Mouse (Mus musculus) mouse trophoblast stem cell (cell line): ENCODE measurements around the gene Slc25a40.

Experiments used
- in situ Hi-C, 2 experiments: fragments of 300-500 bp; cut with MseI, MboI; formaldehyde crosslinking; loops; 2 replicates in 1 of 2; 3 replicates in 1 of 2; pipeline ENCODE4 v1.15.1; 2025

Slc25a40 gene

DNA sequence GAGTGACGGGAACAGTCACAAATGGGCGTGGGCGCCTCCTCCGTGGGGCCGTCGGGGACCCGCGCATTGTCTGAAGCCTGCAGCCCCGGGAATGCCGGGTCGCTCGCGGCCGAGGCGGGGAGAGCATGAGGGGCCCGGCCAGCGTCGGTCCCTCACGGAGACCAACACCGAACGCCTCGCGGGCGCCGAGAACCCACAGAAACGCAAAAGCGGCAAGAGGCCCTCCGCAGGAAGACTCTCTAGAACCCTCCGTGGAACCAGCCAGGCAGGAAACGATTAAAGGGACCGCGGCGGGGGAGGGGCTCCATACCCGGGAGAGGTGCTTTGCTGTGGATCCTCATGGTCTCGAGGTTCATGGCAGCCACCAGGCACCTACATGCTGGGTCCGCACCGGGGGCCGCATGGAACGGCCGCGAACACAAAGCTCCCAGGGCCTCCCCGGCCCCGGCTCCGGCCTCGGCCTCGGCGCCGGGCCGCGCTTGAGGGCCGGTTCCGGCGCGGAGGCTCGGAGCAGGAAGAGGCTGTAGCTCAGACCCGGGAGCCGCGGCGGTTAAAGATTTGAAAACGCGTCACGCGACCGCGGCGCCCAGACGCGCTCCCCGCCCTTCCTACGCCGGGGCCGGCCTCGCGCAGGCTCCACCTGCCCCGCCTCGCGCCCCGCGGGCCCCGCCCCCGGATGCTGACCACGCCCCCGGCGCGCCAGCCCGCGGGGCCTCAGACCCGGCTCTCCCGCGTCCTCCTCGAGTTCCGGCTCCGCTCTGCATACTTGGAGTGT is at the start of gene Slc25a40, which contains the start of gene Dbf4:
TSS of gene Slc25a40 (plus strand) at position 694 of the 775 bp plus-strand sequence.
TSS of gene Dbf4 (minus strand) at position 560 of the 775 bp plus-strand sequence.
- in situ Hi-C loops, result no loop called here

DNA sequence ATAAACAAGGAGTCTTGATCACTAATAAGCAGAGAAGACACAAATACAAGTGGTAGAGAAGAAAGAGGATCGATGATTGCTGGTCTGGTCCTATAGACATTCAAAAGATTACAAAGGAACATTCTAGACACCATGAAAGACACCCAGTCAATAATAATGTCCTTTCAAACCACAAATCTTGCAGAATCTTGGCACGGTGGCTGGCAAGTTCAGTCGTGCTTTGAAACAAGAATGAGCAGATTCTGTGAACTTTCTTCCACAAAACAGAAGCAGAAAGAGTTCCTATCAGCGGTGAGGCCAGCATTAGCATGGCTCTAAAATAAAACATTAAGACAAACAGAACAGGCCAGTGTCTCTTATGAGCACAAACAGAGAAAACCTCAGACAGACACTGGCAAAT is 49.2 kb upstream of the Slc25a40 start:
- in situ Hi-C loops, result no loop called here

DNA sequence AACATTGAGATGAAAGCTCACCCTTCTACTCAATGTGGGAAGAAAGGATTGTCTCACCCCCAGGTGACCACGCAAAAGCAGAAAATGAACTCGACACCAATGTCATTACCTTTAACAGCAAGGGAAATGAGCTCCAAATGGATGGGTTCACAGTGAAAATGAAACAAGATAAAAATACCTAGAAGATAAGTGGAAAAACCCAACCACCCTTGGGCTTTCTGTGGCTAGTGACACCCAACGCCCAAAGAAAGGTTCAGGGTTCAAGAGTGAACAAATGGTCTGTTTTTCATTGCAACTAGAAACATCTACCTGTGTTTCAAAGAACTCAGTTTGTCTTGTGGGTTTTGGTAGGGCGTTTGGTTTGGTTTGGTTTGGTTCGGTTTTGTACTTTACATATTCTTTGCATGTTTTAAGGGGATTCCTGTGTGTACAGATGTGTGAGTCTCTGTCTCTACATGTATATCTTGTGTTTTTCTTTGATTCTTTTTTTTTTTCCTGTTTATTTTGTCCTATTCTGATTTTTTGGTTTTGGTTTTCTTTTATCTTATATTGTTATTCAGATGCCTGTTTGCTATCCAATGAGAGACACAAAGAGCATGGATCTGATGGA is 48.2 kb upstream of the Slc25a40 start:
- in situ Hi-C loops, result no loop called here

DNA sequence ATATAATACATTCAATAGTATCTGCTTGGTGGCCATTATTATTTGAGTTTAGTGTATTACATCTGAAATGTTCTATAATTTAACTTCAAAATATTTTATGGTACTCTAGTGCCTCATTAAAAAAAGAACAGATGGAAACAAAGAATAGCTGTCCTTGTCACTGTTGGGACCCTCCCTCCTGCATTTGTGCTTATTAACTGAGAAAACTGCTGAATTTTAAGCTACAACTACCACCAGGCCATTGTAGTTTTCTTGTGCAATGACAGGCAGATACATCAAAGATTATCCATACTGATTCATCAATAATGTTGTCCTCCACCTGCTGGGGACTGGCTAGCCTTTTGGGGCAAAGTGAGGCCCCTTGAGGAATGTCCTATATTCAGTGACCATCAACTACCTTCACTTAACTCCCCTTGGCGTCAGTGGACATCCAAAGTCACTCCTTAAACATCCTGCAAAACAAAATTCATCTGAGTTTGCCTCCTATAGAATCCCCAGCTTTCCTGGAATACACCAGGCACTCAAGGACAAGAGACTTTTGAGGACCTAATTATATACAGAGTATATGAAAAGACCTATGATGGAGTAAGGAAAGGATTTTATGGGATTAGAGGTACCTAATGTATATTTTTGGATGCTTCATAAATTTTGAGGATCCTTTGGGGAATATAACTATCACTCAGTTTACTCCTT is 28.6 kb upstream of the Slc25a40 start:
- in situ Hi-C loops, result no loop called here

DNA sequence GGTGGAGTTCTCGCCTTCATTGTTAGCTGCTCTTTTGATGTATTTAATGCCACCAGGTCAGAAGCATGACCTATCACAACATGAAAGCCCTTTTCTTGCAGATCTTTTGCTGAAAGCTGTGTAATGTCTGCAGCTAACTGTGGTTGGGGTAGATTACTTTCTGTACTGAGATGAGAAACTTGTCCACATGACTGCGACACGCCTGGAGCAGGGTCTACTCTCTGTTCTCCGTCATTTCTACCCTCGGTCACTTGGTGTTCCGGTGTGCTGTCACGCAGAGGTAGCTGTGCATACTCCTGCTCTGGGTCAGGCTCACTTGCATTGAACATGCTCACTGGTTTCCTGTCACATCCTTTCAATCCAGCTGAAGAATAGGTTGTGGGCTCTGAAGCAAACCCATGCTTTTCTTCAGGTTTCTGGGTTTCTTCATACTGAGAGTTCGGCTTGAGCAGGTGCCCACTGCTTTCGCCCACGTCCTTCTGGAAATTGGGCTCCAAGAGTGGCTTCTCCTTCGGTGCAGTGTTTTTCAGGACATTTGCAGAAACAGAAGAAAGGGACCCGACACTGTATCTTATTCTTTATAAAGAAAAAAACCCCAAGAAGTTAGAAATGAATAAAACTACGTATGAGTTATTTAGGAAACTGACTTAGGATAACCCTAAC is 24.9 kb upstream of the Slc25a40 start:
- in situ Hi-C loops, result no loop called here

DNA sequence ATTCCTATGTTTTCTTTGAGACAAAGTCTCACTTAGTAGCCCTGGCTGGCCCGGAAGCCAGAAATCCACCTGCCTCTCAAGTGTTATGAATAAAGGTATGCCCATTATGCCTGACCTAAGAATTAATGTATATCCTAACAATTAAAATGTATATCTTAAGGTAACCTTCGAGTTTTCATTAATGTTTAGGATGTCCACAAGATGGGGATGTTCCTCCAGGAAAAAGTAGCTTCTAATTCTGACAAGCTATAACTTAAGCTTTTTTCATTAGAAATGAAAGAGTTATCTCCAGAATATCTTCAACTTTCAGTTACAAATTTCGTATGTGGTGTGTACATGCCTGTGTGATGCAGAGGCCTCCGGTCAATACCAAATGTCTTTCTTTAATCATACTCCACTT is 13.9 kb upstream of the Slc25a40 start:
- in situ Hi-C loops, result no loop called here

DNA sequence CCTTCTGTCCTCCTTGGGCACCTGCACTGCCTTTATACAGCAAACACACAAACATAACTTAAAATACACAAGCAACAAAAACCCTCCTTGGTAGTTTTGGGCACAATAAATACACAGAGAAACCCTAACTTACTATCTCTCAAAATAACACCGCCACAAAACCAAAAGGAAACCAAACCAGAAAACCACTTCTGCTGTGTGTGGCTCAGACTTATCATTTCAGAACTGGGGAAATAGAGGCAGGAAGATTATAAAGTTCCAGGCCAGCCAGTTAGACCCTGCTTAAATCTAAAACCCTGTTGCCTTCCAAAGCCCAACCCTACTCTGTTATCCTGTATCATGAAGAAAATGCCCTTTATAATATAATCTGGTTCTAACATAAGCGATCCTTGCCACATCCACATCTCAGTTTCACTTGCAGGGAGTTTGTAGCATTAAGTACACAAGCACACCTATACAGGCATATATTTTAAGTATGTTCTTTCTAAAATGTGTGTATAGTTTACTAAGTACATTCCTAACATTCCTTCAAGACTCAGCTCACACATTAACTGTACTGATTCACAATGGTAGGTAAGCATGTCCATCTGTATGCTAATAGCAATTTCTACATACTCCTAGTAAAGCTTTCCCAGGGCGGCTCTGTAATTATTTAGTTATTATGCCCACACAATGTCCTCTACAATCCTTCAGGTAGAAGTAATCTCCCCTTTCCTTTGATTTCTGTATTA is 5.8 kb upstream of the Slc25a40 start:
- in situ Hi-C loops, result no loop called here

DNA sequence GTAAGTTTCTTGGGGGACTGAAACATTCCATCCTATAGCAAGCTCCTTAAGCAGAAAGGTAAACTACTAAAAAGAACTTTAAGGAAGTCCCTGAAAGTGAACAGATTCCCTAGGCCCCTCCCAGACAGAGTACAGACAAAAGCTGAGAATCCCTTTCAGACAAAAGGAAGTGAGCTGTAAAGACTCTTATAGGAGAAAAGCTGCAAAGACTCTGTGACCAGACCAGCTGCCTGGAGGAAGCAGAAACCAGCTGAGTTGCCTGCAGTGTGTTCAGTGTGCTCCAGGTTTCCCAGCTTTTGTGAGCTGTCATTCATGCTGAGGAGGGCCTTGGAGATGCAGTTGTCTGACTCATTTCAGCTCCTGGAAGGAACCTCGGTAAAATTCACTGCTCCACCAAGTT is 5.2 kb upstream of the Slc25a40 start:
- in situ Hi-C loops, result no loop called here

DNA sequence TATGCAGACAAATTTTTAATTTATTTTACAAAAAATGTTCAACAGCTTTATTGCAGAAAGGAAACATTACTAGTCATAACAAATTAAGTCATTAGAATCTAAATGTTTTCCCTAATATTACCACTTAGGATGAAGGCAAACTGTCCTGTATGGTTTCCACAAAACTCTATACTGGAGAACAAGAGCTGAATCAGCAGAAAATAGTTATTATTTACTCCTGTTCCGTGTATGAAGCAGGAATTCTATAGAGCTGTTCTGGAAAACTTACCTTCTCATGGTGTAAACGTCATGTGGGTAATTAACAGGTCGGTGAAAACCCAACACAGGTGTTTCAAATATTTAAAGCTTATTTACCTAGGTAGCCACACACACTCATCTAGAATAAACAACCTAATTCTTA is 1.2 kb upstream of the Slc25a40 start:
- in situ Hi-C loops, result no loop called here

DNA sequence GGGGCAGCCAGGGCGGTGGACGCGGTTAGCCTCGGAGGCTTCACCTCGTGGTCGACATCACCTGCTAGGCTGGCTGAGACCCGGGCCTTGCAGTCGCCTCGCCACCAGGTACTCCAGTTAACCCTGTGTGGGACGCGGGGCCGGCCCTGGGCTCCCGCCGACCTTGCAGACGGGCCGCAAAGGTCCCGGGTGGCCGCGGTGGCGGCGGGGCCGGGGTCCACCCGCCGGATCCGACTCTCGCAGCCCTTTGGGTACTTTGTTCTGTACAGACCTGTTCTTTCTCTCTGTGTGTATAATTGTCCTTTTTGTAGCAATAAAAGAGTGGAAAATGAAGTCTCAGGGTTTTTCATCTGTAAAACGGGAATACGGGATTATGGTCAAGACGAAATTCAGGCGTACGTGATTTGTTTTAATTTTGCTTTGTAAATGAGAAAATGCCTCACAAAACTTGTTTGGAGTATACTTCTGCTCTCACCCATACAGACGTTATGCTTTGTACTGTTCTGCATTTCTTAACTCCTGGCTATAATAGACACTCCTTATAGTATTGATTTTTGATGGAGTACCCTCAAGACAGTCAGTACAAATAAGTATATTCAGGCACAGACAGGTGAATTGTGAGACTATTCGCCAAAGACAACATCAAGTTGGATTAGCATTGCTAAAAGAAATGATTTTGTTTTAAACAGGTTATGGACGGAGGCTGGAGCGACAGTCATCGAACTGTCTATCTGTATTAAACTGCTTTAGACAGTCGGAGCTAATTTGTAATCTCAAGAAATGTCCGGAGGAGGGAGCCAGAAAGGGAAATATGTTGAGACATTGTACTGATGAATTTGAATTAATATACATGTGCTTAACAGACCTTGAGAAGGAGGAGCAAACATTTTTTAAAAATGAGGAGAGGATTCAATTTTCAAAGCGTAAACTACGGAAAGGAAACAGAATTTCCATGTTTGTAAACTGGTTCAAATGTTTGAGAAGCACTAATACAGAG is 580 bp downstream of the Slc25a40 start:
- in situ Hi-C loops, result no loop called here

DNA sequence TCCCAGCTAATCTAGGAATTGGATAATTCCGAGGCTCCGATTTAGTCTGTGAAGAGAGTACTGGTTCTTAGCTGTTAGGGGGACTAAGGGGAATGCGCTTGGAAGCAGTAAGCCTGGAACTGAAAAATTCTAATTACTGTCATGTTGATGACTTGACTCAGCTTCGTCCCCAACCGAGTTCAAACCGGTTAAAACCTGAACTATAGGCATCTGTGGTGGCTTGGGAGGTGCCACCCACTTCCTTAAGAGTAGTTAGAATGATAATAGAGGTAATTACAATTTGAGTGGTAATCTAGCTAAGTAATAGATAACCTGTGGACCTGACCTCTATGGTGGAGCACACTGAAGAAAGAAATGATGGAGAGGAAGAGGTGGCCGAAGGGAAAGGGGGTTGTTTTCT is 1.5 kb downstream of the Slc25a40 start:
- in situ Hi-C loops, result no loop called here

DNA sequence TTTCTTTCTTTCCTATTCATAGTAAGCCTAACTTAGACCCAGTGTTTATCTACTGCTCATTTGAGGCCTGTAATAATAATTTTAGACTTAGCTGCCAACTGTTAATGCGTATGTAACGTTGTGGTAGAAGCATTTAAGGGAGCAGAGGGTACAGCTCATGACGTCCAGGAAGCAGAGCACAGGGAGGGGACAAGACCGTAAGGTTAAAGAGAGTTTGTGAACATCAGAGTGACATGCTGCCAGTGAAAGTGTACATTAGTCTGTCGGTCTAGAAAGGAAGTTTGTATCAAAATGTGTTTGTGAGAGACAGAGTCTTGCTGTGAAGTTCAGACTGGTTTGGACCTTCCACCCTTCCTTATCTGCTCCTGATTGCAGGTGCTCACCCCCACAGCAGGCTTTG is 3.2 kb downstream of the Slc25a40 start:
- in situ Hi-C loops, result no loop called here

DNA sequence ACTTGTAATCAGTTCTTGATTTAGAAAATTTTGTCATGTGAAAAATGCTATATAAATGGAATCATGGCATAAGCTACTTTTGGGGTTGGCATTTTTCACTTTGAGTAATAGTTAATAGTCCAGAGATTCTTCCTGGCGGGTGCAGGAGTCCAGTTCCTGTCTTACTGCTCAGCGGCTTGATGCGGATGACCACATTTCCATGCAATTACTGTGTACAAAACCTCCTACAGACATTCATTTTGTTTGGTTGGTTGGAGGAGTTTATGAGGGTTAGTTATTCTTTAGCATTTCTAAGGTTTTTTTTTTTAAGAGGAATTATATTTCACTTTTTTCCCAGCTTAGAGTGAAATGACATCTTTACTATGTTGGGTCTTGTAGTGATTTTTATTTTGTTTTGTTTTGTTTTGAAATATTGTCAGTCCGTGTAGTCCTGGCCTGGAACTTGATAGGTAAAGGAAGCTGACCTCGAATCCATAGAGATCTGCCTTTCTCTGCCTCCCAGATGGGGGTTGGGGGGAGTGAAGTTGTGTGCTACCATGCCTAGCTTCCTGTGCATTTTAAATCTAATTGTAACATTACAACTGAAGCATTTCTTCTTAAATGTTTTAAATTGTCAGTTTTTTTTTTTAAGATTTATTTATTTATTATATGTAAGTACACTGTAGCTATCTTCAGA is 15.0 kb downstream of the Slc25a40 start:
- in situ Hi-C loops, result no loop called here

DNA sequence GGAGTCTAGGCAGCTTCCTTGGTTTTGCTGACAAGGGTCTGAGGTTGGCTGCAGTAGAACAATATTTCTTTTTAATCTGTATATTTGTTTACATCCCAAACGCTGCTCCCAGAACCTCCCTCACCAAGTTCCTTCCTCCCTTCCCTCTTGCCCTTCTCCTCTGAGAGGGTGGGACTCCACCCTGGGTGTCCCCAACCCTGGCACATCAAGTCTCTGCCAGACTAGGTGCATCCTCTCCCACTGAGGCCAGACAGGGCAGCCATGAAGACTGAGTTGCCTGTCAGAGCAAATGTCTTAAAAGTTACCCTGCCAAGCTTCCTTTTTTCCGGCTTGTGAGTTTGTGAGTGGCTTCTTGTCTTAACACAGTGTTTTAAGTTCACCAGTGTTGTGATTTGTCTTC is 16.4 kb downstream of the Slc25a40 start:
- in situ Hi-C loops, result no loop called here

DNA sequence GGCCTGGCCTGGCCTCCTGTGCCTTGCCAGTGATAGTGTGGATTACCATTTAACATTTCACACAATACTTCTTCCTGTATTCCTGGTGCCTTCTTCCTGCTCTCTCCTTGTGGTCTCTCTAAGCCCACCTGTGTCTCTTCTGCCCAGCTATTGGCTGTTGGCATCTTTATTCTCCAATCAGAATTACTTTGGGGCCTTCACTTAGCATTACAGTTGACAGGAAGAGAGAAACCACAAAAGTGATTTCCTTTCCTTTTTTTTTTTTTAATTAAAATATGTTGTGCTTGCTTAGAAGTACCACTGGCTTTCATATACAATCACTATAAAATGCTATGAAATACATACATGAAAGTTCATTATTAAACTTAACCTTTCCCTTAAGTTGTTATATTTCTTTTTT is 32.9 kb downstream of the Slc25a40 start:
- in situ Hi-C loops, result no loop called here

DNA sequence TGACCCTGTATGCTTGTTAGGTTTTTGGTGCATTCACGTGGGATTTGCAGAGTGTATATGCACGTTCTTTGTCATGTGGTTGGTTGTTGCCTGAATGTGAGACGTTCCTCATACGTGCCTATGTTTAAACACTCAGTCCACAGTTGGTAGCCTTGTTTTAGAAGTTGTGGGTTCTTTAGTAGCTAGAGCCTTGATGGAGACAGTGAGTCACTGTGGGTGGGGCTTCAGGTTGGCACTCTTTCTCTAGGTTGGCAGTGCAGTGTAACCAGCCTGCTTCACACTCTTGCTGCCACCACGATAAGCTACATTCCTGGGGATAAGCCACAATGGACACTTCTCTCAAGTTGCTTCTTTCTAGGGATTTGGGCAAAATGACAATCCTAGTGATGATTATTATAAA is 33.9 kb downstream of the Slc25a40 start:
- in situ Hi-C loops, result no loop called here

DNA sequence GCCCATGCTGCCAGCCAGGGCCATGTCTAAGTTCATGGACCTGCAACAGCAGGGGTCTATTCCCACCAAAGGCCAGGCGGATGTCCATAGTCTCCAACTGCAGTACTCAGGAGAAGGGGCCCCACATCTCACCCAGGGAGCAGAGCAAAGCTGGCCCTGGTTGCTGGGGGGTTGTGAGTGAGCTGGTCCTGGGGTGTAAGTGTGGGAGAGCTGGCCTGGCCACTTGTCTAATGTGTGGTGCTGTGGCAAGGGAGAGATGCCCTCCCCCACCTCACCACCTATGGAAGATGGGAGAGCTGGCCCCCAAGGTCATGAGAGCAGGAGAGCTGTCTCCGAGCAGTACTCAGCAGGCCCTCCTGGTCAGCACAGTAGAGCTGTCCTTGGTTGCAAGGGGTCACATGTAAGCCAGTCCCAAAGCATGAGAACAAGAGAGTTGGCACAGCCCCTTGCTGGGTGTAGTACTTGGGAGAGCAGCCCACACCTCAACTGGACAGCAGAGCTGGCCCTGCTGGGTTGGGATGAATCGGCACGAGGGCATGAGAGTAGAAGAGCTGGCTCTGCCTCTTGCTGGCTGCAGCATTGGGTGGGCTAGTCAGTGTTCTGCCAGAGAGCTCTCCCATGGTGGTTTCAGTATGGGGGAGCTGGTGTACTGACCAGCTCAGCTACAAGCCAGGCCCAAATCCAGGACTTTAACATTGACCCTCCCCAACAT is 65.5 kb downstream of the Slc25a40 start:
- in situ Hi-C loops, result loop anchor here (25.0 kb wide), 1 partner anchor 349 kb away; no protein-coding TSS in a partner anchor

DNA sequence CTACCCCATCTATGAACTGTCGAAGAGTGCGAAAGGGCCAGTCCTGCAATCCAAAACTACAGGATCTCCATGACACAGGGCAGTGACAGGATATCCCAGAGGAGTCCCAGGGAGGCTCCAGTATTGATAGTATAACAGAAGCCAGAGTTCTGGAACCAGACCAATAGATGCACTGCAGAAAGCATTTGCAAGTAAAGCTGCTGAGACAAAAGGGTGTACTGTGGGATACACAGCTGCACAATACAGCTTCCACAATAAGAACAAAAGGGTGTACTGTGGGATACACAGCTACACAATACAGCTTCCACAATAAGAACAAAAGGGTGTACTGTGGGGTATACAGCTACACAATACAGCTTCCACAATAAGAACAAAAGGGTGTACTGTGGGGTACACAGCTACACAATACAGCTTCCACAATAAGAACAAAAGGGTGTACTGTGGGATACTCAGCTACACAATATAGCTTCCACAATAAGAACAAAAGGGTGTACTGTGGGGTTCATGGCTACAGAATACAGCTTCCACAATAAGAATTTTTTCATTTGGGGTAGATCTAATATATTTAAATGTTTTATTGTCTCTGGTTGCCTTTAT is 66.1 kb downstream of the Slc25a40 start:
- in situ Hi-C loops, result loop anchor here (25.0 kb wide), 1 partner anchor 349 kb away; no protein-coding TSS in a partner anchor
